ENCODE assay signal across 9 mouse cellular contexts in the genomic region with DNA sequence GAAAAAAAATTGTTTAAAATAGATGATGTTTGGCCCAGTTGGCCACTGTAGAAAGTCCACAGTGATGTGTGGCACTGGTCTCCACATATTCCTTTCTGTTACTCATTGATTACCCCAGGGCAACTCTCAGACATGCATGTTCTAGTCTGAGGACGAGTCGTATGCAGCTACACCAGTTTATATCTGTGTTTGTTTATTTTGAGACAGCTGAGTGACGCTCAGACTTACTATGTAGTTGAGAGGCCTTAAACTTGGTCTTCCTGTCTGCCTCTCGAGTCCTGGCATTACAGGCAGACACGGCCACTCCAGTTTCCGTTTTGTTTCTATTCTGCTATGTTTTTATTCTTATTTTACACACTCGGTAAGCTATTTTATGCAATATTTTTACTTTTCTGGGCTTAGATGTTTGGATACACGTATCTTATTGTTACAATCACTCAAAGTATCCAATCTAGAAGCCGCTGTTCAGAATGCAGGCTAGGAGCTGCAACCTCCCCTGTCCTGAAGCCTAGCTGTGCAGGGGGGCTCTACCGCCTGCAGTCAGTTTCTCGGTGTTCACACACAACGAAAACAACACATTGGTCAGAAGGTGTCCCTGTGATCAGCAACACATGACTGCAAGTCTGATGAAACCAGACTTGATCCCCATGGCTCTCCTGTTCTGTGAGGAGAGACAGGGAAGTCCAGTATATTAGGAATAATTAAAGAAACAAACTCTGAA. TPM values are rescaled to one million over a fixed set of nuclear protein-coding genes. Genes with fewer than 3 reads are reported as not detected.
A peak's percentile ranks its signal among the peaks of the same experiment; 100 is the strongest.
DNase-seq lines count a peak whose midpoint lies in the region; ATAC-seq and TF ChIP-seq lines count a peak whose summit lies in the region.
"Had no signal": no experiment of that assay in that cellular context is flagged by ENCODE, and none has a peak within 500 bp of the region (broad histone marks: within the 10 kb centered on the region; RNA-seq: fewer than 3 reads in every experiment).

No protein-coding gene starts in this region.

- peak overlapping the region; percentile 95 for H3K4me2 ChIP-seq in forebrain, embryonic 13.5 days
- no peak overlapping the region; the same call in 1 of the 2 replicates for H3K4me2 ChIP-seq in forebrain, embryonic 12.5 days
- peak overlapping the region; percentile 34 for H3K4me2 ChIP-seq in kidney, embryonic 16.5 days (replicated peaks; ENCODE audit: low read depth, low read length)

- peaks cover 40% of the 10 kb centered on the region for H3K4me1 ChIP-seq in forebrain, embryonic 13.5 days
- H3K4me1 ChIP-seq in forebrain, embryonic 12.5 days, result peaks cover 30% of the 10 kb centered on the region
- peaks cover 28% of the 10 kb centered on the region for H3K4me1 ChIP-seq in kidney, embryonic 16.5 days (ENCODE audit: insufficient read depth, low read length)

- peaks cover 78% of the 10 kb centered on the region for H3K79me2 ChIP-seq in C2C12 (ENCODE audit: control insufficient read depth, insufficient read depth)

- TF ChIP-seq CTCF in C2C12 (IDR thresholded peaks at IDR 0.05; ENCODE audit: control insufficient read depth, insufficient read depth, insufficient read length), result no peak

- peak overlapping the region; percentile 36; the same call in 1 of the 2 replicates for H3K9ac ChIP-seq in forebrain, embryonic 13.5 days
- H3K9ac ChIP-seq in forebrain, embryonic 12.5 days, result no peak overlapping the region
- peak overlapping the region; percentile 39; the same call in 1 of the 2 replicates for H3K9ac ChIP-seq in kidney, embryonic 16.5 days (replicated peaks; ENCODE audit: low read length)

- DNase-seq in kidney, postnatal 25 days, result no peak
- no peak for DNase-seq in cerebellum, adult 9-10 months
- DNase-seq in spleen, postnatal 36 days (ENCODE audit: low spot score in 2 of 2), result no peak
- DNase-seq: cerebellum, adult 9-11 months had no signal

- H3ac ChIP-seq in C2C12 (ENCODE audit: control insufficient read depth, insufficient read length, low read depth), result peak overlapping the region; percentile 32

- no peaks in the 10 kb centered on the region; the same call in 1 of the 2 replicates for H3K36me3 ChIP-seq in forebrain, embryonic 13.5 days (ENCODE audit: poor library complexity, severe bottlenecking)
- peaks cover 3% of the 10 kb centered on the region for H3K36me3 ChIP-seq in forebrain, embryonic 12.5 days (replicated peaks)
- H3K36me3 ChIP-seq in kidney, embryonic 16.5 days (ENCODE audit: insufficient read depth, low read length), result no peaks in the 10 kb centered on the region
- peaks cover 11% of the 10 kb centered on the region for H3K36me3 ChIP-seq in C2C12 (ENCODE audit: control insufficient read depth, insufficient read depth)

- H3K27me3 ChIP-seq in forebrain, embryonic 13.5 days, result no peaks in the 10 kb centered on the region
- no peaks in the 10 kb centered on the region for H3K27me3 ChIP-seq in forebrain, embryonic 12.5 days
- H3K27me3 ChIP-seq in kidney, embryonic 16.5 days (ENCODE audit: insufficient read depth, low read length), result no peaks in the 10 kb centered on the region
- no peaks in the 10 kb centered on the region for H3K27me3 ChIP-seq in C2C12 (ENCODE audit: control insufficient read depth, insufficient read depth, insufficient read length)

- peaks cover 50% of the 10 kb centered on the region for H3K79me3 ChIP-seq in C2C12 (ENCODE audit: low read depth)

- peak overlapping the region; percentile 9; the same call in 1 of the 2 replicates for H3K4me3 ChIP-seq in forebrain, embryonic 13.5 days
- no peak overlapping the region for H3K4me3 ChIP-seq in forebrain, embryonic 12.5 days (replicated peaks)
- H3K4me3 ChIP-seq in kidney, embryonic 16.5 days (ENCODE audit: low read length), result no peak overlapping the region
- H3K4me3 ChIP-seq in C2C12 (ENCODE audit: insufficient read depth, poor library complexity, severe bottlenecking), result no peak overlapping the region

- no peak for ATAC-seq in forebrain, embryonic 13.5 days
- ATAC-seq in forebrain, embryonic 12.5 days (ENCODE audit: low FRiP score), result no peak
- ATAC-seq in kidney, embryonic 16.5 days (ENCODE audit: low FRiP score, low TSS enrichment), result no peak
- ATAC-seq in inflammation-experienced regulatory T-cells, adult 6 months, result peak; percentile 37

- H3K9me3 ChIP-seq in forebrain, embryonic 13.5 days (replicated peaks), result no peaks in the 10 kb centered on the region
- H3K9me3 ChIP-seq in forebrain, embryonic 12.5 days, result no peaks in the 10 kb centered on the region
- no peaks in the 10 kb centered on the region for H3K9me3 ChIP-seq in kidney, embryonic 16.5 days (ENCODE audit: low read length)

- H3K27ac ChIP-seq in forebrain, embryonic 13.5 days, result no peak overlapping the region; the same call in 1 of the 2 replicates
- no peak overlapping the region for H3K27ac ChIP-seq in forebrain, embryonic 12.5 days
- no peak overlapping the region for H3K27ac ChIP-seq in kidney, embryonic 16.5 days (ENCODE audit: low read length)

- WGBS in forebrain, embryonic 13.5 days, result 77% methylated on average over 12 of the region's 12 CpGs
- 83% methylated on average over 12 of the region's 12 CpGs for WGBS in forebrain, embryonic 12.5 days
- WGBS in kidney, embryonic 16.5 days, result 48% methylated on average over 12 of the region's 12 CpGs

TF ChIP-seq in C2C12, 6 proteins besides CTCF, POLR2A, EP300 and RAD21:
- no peak for TF ChIP-seq USF1 (IDR thresholded peaks at IDR 0.05; ENCODE audit: low read depth)
- no peak for TF ChIP-seq MYOG (IDR thresholded peaks at IDR 0.05; ENCODE audit: control insufficient read depth, extremely low read depth, insufficient read length)
- TF ChIP-seq MAX (IDR thresholded peaks at IDR 0.05), result no peak
- no peak for TF ChIP-seq CEBPB (IDR thresholded peaks at IDR 0.05; ENCODE audit: low read depth)
- TF ChIP-seq FOSL1 (IDR thresholded peaks at IDR 0.05; ENCODE audit: insufficient read depth, low read length, poor library complexity, severe bottlenecking), result no peak
- no peak for TF ChIP-seq MYOD1 (IDR thresholded peaks at IDR 0.05; ENCODE audit: control insufficient read depth, insufficient read length, low read depth)
TF ChIP-seq in C2C12: peak in this region for 0.

RNA-seq across cellular contexts. Expression of gene Cdkn1b, which starts 12.4 kb away (rescaled TPM):
- polyA plus RNA-seq in forebrain, embryonic 13.5 days (2015; fragmentation: Nextera tagmentation; extraction: Ambion mirVana), result 48.8 and 58.5 TPM in 2 replicates
- 36.4 and 40.5 TPM in 2 replicates for polyA plus RNA-seq in forebrain, embryonic 12.5 days (2016; fragmentation: Nextera tagmentation; extraction: Ambion mirVana)
- 13.4 and 15.1 TPM in 2 replicates for polyA plus RNA-seq in kidney, embryonic 16.5 days (2015; fragmentation: Nextera tagmentation; extraction: Ambion mirVana)
- polyA plus RNA-seq in C2C12 (2012; fragmentation: generic; extraction: Trizol), result 15.8 TPM
- 10 to 100 TPM; 29.4 to 55.7 (median 51.9) TPM for polyA plus RNA-seq in inflammation-experienced regulatory T-cells, adult 6 months (2017; shearing (Covaris generic))

RNA-seq across cellular contexts. Expression of gene Gpr19, which starts 34.3 kb away (rescaled TPM):
- polyA plus RNA-seq in forebrain, embryonic 13.5 days (2015; fragmentation: Nextera tagmentation; extraction: Ambion mirVana), result 45.5 and 46.4 TPM in 2 replicates
- polyA plus RNA-seq in forebrain, embryonic 12.5 days (2016; fragmentation: Nextera tagmentation; extraction: Ambion mirVana), result 38.5 and 45.6 TPM in 2 replicates
- polyA plus RNA-seq in kidney, embryonic 16.5 days (2015; fragmentation: Nextera tagmentation; extraction: Ambion mirVana), result 13.5 and 13.6 TPM in 2 replicates
- polyA plus RNA-seq in C2C12 (2012; fragmentation: generic; extraction: Trizol), result 2.1 TPM
- 1 to 10 TPM; 5.7 to 9.1 (median 6.8) TPM for polyA plus RNA-seq in inflammation-experienced regulatory T-cells, adult 6 months (2017; shearing (Covaris generic))

RNA-seq across cellular contexts. Expression of gene Apold1, which starts 48.9 kb away (rescaled TPM):
- polyA plus RNA-seq in forebrain, embryonic 13.5 days (2015; fragmentation: Nextera tagmentation; extraction: Ambion mirVana), result 3.5 and 3.6 TPM in 2 replicates
- 3.7 and 3.9 TPM in 2 replicates for polyA plus RNA-seq in forebrain, embryonic 12.5 days (2016; fragmentation: Nextera tagmentation; extraction: Ambion mirVana)
- 3.7 and 4.4 TPM in 2 replicates for polyA plus RNA-seq in kidney, embryonic 16.5 days (2015; fragmentation: Nextera tagmentation; extraction: Ambion mirVana)
- polyA plus RNA-seq in C2C12 (2012; fragmentation: generic; extraction: Trizol), result 0.05 TPM
- polyA plus RNA-seq in inflammation-experienced regulatory T-cells, adult 6 months (2017; shearing (Covaris generic)), result under 1 TPM in 2 of 3 experiments, not detected in 1; 0.09 to 0.33 TPM
